Mouse (Mus musculus) heart, embryonic 10.5 days (tissue): Measurements from ENCODE around the gene Dhrs4. TPM values are rescaled to one million over a fixed set of nuclear protein-coding genes. Genes with fewer than 3 reads are reported as not detected.

Experiments
- DNase-seq: peaks from one replicate; pipeline ENCODE4 v3.0.0-alpha.2; 2017; ENCODE audit warnings: low spot score
- H3K27ac ChIP-seq: fragments of 300-500 bp; sonication (generic); 2 replicates; pipeline ENCODE4 v1.5.1; 2016; ENCODE audit warnings: mild to moderate bottlenecking
- H3K27me3 ChIP-seq: fragments of 300-500 bp; sonication (generic); 2 replicates; pipeline ENCODE4 v1.6.1; 2016; ENCODE audit warnings: mild to moderate bottlenecking; ENCODE audit not compliant: poor library complexity, insufficient read depth, severe bottlenecking
- H3K36me3 ChIP-seq: fragments of 300-500 bp; sonication (generic); 2 replicates; pipeline ENCODE4 v1.6.1; 2016; ENCODE audit warnings: mild to moderate bottlenecking, moderate library complexity
- H3K4me1 ChIP-seq: fragments of 300-500 bp; sonication (generic); 2 replicates; pipeline ENCODE4 v1.6.1; 2016; ENCODE audit warnings: mild to moderate bottlenecking
- H3K4me3 ChIP-seq: fragments of 300-500 bp; sonication (generic); 2 replicates; pipeline ENCODE4 v1.5.1; 2016; ENCODE audit warnings: mild to moderate bottlenecking, moderate library complexity
- H3K9me3 ChIP-seq: fragments of 300-500 bp; sonication (generic); 2 replicates; pipeline ENCODE4 v1.6.1; 2016; ENCODE audit warnings: mild to moderate bottlenecking, moderate library complexity
- WGBS: fragments of 180-500 bp; shearing (Covaris S2); methylation state at CpG from one replicate; pipeline ENCODE4 v1.1.7; 2016; 5-methylcytosine and 5-hydroxymethylcytosine counted together
- polyA plus RNA-seq: library from polyadenylated mRNA; unstranded; fragments of >200 nt; fragmentation: Nextera tagmentation; extraction: Ambion mirVana; gene quantifications from 2 replicates; pipeline ENCODE4 v1.2.1, GENCODE M21; 2016

Gene Dhrs4
- polyA plus RNA-seq, 1 experiment from 2014 or later, result 85.5 TPM

DNA sequence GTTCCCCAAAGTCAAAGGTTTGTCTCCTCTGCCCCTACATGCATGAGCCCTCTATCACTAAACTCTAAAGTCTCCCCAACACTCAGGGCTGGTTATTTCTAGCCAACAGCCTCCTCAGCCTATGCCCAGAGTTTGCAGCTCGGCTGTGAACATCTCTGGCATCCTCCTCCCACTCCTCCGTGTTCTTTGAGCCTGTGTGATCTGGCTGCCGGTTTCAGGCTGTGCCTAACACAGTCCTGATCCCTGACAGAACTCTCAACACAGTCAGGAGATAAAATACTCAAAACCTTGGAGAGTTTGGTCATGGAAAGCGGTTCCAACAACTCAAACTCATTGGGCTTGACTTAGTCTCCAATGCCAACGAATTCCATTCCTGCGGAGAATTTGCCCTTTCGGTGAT lies 11.4 kb upstream of the Dhrs4 start:
- no peak for DNase-seq
- Histone ChIP-seq H3K27me3 (no peaks in the 10 kb centered on the region), H3K4me3 (no peak overlapping the region), H3K9me3 (no peaks in the 10 kb centered on the region), H3K4me1 (peaks cover 9% of the 10 kb centered on the region; the same call in 1 of the 2 replicates), H3K36me3 (no peaks in the 10 kb centered on the region), H3K27ac (no peak overlapping the region)
- 62% methylated on average over 7 of the region's 7 CpGs for WGBS

DNA sequence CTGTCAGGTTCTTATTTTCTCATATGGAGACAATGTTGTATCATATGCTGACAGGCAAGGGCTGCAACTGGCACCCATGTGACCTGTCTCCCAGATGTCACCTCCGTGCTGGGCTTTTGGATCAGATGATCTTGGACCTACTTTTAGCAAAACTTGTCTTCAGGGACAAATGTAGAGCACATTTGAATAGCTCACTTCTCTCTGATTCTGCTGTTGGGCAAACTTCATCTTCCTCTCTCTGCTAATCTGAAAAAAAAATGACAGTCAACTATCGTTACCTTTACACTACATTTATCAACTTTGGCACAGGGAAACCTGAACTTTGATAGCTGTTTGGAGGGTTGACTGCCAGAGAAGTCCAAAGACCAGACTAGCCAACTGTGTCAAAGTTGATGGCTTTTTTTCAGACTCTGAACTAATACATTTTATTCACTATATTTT lies 10.2 kb upstream of the Dhrs4 start:
- no peak overlapping the region for H3K4me3 ChIP-seq
- H3K27me3 ChIP-seq, result no peaks in the 10 kb centered on the region
- no peaks in the 10 kb centered on the region for H3K36me3 ChIP-seq
- H3K27ac ChIP-seq, result no peak overlapping the region
- no peaks in the 10 kb centered on the region for H3K9me3 ChIP-seq
- 84% methylated on average over 2 of the region's 2 CpGs for WGBS
- peaks cover 9% of the 10 kb centered on the region; the same call in 1 of the 2 replicates for H3K4me1 ChIP-seq
- no peak for DNase-seq

DNA sequence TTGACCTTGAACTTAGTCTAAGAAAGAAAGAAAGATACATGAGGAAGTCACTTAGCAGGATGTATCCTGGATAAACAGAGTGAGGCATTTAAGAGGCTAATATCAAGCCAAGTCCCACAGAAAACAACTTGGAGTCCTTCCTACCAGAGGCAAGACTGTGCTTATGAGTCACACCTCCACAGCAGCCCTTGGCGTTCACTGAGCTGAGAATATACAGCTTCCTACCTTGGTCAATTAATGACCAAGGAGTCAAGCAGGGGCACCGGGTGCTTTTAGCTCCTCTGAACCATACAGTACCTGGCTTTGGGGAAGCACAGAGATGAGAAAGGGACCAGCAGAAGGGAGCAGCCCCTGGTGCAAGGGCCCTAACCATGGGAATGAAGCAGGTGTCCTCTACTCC lies 9.5 kb upstream of the Dhrs4 start:
- no peak for DNase-seq
- no peaks in the 10 kb centered on the region for H3K36me3 ChIP-seq
- no peak overlapping the region for H3K27ac ChIP-seq
- no peak overlapping the region for H3K4me3 ChIP-seq
- no peaks in the 10 kb centered on the region for H3K27me3 ChIP-seq
- H3K4me1 ChIP-seq, result peaks cover 9% of the 10 kb centered on the region; the same call in 1 of the 2 replicates
- no peaks in the 10 kb centered on the region for H3K9me3 ChIP-seq
- 80% methylated on average over 2 of the region's 2 CpGs for WGBS

DNA sequence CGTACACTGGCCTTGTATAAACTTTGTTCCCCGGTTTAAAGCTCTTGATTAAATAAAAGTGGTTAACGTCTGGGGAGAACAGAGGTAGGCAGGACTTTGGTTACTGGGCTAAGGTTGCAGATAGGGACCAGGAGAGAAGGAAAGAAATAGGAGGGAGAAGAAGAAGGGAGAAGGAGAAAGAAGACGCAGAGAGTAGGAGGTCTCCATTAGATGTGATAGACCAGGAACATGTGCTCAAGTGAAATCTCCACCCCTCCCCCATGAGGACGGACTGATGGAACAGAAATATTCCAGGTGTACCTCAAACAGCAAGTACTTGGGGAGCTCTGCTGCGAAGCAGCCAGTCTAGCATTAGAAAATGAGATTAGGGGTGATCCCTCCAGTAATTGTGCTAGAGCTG lies 8.7 kb upstream of the Dhrs4 start:
- H3K4me1 ChIP-seq, result peaks cover 9% of the 10 kb centered on the region; the same call in 1 of the 2 replicates
- no peak overlapping the region for H3K4me3 ChIP-seq
- DNase-seq, result no peak
- H3K36me3 ChIP-seq, result no peaks in the 10 kb centered on the region
- no peak overlapping the region for H3K27ac ChIP-seq
- H3K9me3 ChIP-seq, result no peaks in the 10 kb centered on the region
- 79% methylated on average over 6 of the region's 6 CpGs for WGBS
- H3K27me3 ChIP-seq, result no peaks in the 10 kb centered on the region

DNA sequence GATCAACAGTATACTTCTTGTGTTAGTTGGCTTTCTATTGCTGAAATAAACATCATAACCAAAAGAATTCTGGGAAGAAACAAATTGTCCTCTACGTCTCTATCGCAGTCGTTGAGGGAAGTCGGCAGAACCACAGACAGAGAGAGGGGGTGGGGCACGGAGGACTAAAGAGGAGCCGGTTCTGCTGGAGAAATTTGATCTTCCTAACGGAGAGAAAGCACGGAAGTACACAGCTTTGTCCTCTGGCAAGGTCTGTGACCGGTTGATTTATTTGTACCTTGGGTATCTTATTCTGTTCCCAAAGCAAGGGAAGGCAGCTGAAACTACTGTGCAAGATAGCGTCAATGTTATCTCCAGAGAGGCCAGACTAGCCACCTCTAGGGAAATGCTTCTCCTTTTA lies 7.8 kb upstream of the Dhrs4 start:
- WGBS, result 2% methylated on average over 10 of the region's 10 CpGs
- DNase-seq, result no peak
- Histone ChIP-seq H3K36me3 (no peaks in the 10 kb centered on the region), H3K27ac (no peak overlapping the region), H3K4me1 (peaks cover 9% of the 10 kb centered on the region; the same call in 1 of the 2 replicates), H3K27me3 (no peaks in the 10 kb centered on the region), H3K4me3 (0 out of 2 replicates have a peak overlapping the region, but pooled peaks have one; percentile 9), H3K9me3 (no peaks in the 10 kb centered on the region)

DNA sequence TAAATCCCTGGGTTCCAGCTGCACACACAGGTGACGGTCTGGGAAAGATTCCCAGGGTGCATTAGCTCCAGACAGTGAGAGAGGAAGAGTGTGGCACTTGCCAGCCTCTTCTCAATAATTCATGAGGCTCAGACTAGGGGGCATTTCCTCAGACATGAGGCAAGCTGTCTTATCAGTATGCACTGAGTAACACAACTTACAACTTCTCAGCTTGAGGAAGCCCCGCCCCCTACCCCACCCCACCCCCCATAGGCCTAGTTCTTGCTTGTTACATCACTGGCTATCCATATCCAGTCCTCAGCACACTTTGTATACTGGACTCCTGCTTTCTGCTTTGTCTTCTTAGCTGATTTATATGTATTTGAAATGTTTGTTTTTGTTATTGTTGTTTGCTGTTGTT lies 2.9 kb upstream of the Dhrs4 start:
- WGBS, result 52% methylated on average over 2 of the region's 2 CpGs
- H3K4me1 ChIP-seq, result peaks cover 20% of the 10 kb centered on the region; the same call in 1 of the 2 replicates
- H3K27me3 ChIP-seq, result no peaks in the 10 kb centered on the region

DNA sequence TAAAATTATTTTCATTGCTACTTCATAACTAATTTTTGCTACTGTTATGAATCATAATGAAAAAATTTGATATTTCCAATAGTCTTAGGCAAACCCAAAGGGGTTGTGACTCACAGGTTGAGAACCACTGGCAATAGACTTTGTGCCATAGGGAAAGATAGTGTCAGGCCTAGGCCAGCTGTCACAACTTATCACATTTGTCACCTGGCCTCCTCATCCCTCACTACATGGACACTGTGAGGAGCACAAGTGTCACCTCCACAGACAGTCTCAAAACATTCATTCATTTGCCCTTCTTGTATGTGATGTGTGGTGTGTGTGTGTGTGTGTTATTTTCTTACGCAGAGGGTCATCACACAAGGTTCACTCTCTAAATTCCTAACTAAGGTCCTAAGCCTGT lies 1.1 kb upstream of the Dhrs4 start:
- 100% methylated on average over 1 of the region's 1 CpGs for WGBS

More for the DNA sequence above, 2.9 kb upstream of the Dhrs4 start:
- Histone ChIP-seq H3K9me3 (no peaks in the 10 kb centered on the region), H3K27ac (no peak overlapping the region), H3K36me3 (peaks cover under 1% of the 10 kb centered on the region; the same call in 1 of the 2 replicates), H3K4me3 (no peak overlapping the region)
- DNase-seq, result no peak

DNA sequence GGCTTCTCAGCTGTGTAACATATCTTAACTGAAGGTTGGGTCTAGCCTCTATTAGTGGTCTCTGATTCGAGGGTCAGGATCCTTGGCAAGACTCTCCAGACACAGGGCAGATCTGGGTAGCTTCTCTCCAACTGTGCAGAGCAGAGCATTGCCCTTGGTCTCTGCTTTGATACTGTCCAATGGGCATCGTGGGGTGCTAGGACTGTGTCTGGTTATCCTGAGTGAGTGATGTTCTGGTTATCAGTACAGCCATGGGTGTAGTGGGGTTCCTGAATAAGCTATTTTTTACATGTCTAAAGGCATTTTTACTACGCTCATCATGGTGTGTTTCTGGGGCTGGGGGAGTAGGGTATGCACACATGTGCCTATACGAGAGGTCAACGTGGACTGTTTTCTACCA lies 729 bp upstream of the Dhrs4 start:
- H3K9me3 ChIP-seq, result no peaks in the 10 kb centered on the region
- peaks cover 13% of the 10 kb centered on the region; the same call in 1 of the 2 replicates for H3K4me1 ChIP-seq
- no peak overlapping the region for H3K27ac ChIP-seq
- no peak for DNase-seq
- 64% methylated on average over 5 of the region's 5 CpGs for WGBS
- H3K27me3 ChIP-seq, result no peaks in the 10 kb centered on the region
- H3K36me3 ChIP-seq, result peaks cover 12% of the 10 kb centered on the region; the same call in 1 of the 2 replicates
- peak overlapping the region; percentile 76 for H3K4me3 ChIP-seq

More for the DNA sequence above, 1.1 kb upstream of the Dhrs4 start:
- H3K9me3 ChIP-seq, result no peaks in the 10 kb centered on the region
- no peak for DNase-seq
- no peaks in the 10 kb centered on the region for H3K27me3 ChIP-seq
- H3K4me3 ChIP-seq, result no peak overlapping the region
- H3K27ac ChIP-seq, result no peak overlapping the region
- peaks cover 12% of the 10 kb centered on the region; the same call in 1 of the 2 replicates for H3K36me3 ChIP-seq
- peaks cover 13% of the 10 kb centered on the region; the same call in 1 of the 2 replicates for H3K4me1 ChIP-seq

DNA sequence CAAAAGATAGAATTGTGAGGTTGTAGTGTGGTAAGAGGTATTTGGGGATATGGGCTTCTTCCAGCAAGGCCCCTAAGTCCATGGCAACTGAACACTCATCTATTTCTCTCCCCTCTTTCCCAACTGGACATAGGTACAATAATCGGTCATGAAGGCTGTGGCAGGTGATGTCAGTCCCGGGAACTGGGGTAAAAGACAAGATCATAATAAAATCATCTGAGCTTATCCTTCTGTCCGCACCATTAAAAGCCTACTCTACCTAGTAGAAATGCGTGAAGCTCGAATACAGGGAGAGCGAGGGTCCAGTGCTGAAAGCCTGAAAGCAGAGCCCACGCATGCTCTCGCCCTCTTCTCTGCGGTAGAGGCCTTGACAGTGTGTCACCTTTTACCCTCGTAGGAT lies 1.1 kb downstream of the Dhrs4 start:
- 89% methylated on average over 10 of the region's 10 CpGs for WGBS
- no peak for DNase-seq
- peak overlapping the region; percentile 76; the same call in 1 of the 2 replicates for H3K4me3 ChIP-seq
- H3K27ac ChIP-seq, result no peak overlapping the region
- peaks cover 13% of the 10 kb centered on the region; the same call in 1 of the 2 replicates for H3K4me1 ChIP-seq
- H3K36me3 ChIP-seq, result peaks cover 12% of the 10 kb centered on the region; the same call in 1 of the 2 replicates
- no peaks in the 10 kb centered on the region for H3K9me3 ChIP-seq
- H3K27me3 ChIP-seq, result no peaks in the 10 kb centered on the region

DNA sequence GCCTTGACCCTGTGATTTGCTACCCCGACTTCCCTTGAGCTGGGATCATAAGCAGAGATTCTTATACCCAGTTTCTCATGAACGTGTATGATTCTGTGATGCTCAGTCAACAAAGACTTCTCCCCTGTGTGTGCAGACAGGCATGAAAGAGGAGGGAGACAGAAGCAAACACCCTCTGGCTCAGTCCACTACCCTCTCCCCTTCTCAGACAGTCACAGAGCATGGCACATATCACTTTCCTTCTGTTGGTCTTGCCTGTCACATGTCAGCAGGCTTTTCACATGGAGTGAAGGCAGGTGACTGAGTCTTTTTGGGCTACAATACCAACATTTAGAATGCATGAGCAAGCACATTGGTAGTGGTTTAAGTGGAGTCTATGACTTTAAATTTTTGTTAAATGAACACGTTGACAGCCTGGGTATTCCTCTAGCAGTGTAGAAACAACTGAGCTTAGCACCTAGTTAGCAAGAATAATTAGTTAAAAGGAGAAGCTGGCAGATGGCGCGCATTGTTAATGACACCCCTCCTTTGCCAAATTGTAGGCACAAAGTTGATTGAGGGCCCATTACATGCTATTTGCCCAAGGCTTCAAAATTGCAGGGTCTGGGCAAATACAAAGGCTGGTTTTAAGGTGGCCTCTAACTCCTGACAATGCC lies 6.0 kb downstream of the Dhrs4 start:
- H3K27me3 ChIP-seq, result no peaks in the 10 kb centered on the region
- DNase-seq, result no peak
- 74% methylated on average over 5 of the region's 5 CpGs for WGBS
- H3K9me3 ChIP-seq, result no peaks in the 10 kb centered on the region
- no peak overlapping the region for H3K4me3 ChIP-seq
- peaks cover 4% of the 10 kb centered on the region; the same call in 1 of the 2 replicates for H3K4me1 ChIP-seq
- H3K27ac ChIP-seq, result no peak overlapping the region
- H3K36me3 ChIP-seq, result peaks cover 34% of the 10 kb centered on the region

DNA sequence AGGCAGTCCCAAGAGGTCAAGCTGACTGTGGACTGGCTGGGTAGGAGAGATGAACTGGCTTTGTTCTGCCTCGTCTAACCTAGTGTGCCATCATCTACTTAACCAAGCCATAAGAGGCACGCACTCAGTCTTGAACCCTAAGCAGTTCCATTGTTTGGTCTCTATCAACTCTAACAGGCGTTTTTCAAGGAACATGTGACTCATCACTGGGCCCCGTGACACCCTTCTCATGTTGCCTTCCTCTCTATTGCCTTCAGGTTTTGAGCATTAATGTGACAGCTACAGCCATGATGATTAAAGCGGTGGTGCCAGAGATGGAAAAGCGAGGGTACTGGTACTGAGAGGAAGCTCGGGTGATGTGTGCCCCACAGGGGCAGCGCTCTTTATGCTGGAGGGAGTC lies 8.3 kb downstream of the Dhrs4 start:
- Histone ChIP-seq H3K9me3 (no peaks in the 10 kb centered on the region), H3K4me1 (peaks cover 19% of the 10 kb centered on the region), H3K27me3 (peaks cover 5% of the 10 kb centered on the region; the same call in 1 of the 2 replicates), H3K27ac (no peak overlapping the region), H3K4me3 (no peak overlapping the region), H3K36me3 (peaks cover 23% of the 10 kb centered on the region)
- WGBS, result 80% methylated on average over 8 of the region's 8 CpGs
- DNase-seq, result no peak

DNA sequence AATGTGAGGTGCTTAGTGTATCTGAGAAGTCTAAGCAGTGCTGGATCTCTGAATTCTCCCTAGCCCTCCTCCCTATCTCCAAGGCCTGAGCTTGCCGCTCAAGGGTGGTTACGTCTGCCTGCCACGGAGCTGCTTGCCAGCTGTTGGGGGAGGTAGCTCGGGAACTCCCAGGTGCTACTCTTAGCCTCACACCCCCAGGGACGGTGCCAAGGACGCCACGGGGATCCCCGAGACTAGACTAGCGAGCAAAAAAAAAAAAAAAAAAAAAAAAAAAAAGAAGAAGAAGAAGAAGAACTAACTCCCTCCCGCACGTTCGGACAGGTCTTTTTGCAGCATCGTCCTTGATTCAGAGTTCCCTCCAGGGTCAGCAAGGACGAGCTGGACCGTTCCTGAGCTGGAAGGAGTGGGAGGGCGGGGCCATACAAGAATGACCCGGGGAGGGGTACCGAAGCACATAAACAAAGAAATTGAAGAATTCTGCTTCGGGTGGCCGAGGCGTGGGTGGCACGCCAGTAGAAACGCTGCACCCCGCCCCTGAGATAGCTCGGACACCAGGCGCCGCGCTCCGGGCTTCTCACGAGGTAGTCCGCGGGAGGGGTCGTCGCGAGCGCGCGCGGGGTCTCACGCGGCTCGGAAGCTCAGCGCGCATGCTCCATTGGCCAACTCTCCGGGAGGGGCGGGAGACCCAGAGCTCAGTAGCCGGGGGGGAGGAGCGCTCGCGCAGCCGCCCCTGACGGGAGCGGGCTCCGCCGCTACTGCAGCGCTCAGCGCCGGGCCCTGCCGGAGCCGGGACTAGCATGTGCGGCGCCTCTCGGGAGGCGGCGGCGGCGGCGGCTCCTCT lies 12.0 kb downstream of the Dhrs4 start, which contains the start of gene Carmil3:
Gene Carmil3 (plus strand): TSS at position 291 of the 841 bp plus-strand sequence.
- Histone ChIP-seq H3K27me3 (peaks cover 25% of the 10 kb centered on the region), H3K9me3 (no peaks in the 10 kb centered on the region; the same call in 1 of the 2 replicates), H3K4me1 (peaks cover 32% of the 10 kb centered on the region), H3K4me3 (peak within 1 kb of the TSS; percentile 86), H3K27ac (peak within 1 kb of the TSS; percentile 87), H3K36me3 (peaks cover 21% of the 10 kb centered on the region)
- DNase-seq, result peak; percentile 87
- under 1% methylated on average over 67 of the region's 68 CpGs for WGBS
